Mouse (Mus musculus): Measurements from ENCODE around the gene Myg1. TPM values are rescaled to one million over a fixed set of nuclear protein-coding genes. Genes with fewer than 3 reads are reported as not detected.

Gene Myg1
- polyA plus RNA-seq, 1 experiment from 2014 or later = 105 TPM

DNA sequence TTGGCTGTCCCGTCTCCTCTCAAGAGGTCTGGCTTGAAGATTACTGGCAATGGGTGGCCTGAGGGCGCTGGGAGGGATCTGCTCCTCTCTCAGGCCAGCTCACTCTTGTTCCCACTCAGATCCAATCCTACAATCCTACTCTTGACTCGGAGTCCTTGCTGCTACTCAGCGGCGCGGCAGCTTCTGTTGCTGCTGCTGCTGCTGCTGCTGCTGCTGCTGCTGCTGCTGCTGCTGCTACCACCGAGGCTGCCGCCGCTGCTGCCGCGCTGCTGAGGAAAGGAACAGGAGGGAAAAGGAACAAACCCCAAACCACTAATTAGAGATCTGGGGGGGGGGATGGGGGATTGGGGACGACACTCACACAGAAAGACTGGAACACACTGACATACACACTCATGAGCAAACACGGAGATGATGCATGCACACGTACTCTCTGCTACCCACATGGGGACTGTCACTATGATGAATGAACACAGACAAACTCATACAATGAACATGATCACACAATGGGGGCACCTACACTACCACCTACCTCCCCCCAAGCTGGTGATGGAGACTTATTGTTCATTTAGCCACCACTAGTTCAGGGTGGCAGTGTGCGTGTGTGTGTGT, 35.3 kb downstream of the Myg1 start, which contains the start of gene Sp7:
Sp7 (minus strand) TSS at position 450 of the 612 bp plus-strand sequence.
- Histone ChIP-seq H3K27me3 (peaks cover 65% of the 10 kb centered on the region), H3K9ac (replicated peaks) (peak within 1 kb of the TSS; percentile 52), H3K4me3 (replicated peaks) (peak within 1 kb of the TSS; percentile 30), H3K36me3 (no peaks in the 10 kb centered on the region), H3K9me3 (no peaks in the 10 kb centered on the region), H3K27ac (no peak within 1 kb of the TSS), H3K4me1 (replicated peaks) (peaks cover 26% of the 10 kb centered on the region), H3K4me2 (replicated peaks) (peak within 1 kb of the TSS; percentile 54)
- peak; percentile 21; the same call in 1 of the 2 replicates for ATAC-seq
- 6% methylated on average over 15 of the region's 15 CpGs for WGBS

DNA sequence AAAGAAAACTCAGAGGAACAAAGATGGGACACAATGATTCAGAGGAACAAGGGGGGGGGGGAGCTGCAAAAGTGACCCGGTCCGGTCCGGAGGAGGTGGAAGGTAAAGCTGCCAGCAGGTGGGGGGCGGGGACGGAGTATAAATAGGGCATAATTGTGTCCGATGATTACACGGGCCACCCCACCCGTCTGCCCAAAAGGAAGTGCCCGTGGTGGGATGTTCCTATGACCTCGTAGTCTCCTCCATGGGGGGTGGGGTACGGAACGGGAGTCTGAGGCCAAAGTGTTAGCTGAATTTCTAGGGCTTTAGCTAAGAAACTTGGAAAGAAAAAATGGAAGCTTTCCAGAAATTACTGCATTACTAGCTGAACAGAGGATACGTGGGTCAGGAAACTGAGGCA, 38.5 kb downstream of the Myg1 start:
- H3K4me2 ChIP-seq (replicated peaks) = no peak overlapping the region

DNA sequence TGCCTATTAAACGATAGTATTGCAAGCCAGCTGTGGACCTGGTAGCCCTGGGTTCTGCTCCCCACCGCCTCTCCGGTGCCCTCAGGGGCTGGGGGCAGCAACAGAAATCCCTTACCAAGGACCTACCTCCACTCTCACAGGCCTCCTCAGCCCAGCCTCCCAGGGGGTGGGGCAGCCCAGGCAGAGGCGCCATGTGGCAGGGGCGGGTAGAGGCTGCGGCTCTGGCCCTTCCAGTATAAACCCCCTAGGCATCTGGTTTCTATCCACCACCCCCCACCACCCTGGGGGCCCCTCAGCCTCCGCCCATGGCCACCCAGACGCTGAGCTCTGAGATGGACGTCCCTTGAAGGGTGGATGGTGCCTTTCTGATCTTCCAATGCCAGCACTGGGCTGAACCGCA, 39.2 kb downstream of the Myg1 start:
- H3K27me3 ChIP-seq = peaks cover 40% of the 10 kb centered on the region
- H3K4me2 ChIP-seq (replicated peaks) = no peak overlapping the region
- H3K4me1 ChIP-seq (replicated peaks) = peaks cover 20% of the 10 kb centered on the region
- H3K9ac ChIP-seq (replicated peaks) = no peak overlapping the region
- no peak overlapping the region for H3K27ac ChIP-seq
- WGBS = 10% methylated on average over 10 of the region's 10 CpGs
- H3K9me3 ChIP-seq = no peaks in the 10 kb centered on the region
- H3K36me3 ChIP-seq = no peaks in the 10 kb centered on the region
- ATAC-seq = no peak
- H3K4me3 ChIP-seq (replicated peaks) = no peak overlapping the region

More for the DNA sequence above, 38.5 kb downstream of the Myg1 start:
- 10% methylated on average over 13 of the region's 13 CpGs for WGBS
- Histone ChIP-seq H3K9ac (replicated peaks) (no peak overlapping the region), H3K27me3 (peaks cover 42% of the 10 kb centered on the region), H3K27ac (no peak overlapping the region), H3K4me1 (replicated peaks) (peaks cover 20% of the 10 kb centered on the region), H3K4me3 (replicated peaks) (no peak overlapping the region), H3K36me3 (no peaks in the 10 kb centered on the region), H3K9me3 (no peaks in the 10 kb centered on the region)
- no peak for ATAC-seq

DNA sequence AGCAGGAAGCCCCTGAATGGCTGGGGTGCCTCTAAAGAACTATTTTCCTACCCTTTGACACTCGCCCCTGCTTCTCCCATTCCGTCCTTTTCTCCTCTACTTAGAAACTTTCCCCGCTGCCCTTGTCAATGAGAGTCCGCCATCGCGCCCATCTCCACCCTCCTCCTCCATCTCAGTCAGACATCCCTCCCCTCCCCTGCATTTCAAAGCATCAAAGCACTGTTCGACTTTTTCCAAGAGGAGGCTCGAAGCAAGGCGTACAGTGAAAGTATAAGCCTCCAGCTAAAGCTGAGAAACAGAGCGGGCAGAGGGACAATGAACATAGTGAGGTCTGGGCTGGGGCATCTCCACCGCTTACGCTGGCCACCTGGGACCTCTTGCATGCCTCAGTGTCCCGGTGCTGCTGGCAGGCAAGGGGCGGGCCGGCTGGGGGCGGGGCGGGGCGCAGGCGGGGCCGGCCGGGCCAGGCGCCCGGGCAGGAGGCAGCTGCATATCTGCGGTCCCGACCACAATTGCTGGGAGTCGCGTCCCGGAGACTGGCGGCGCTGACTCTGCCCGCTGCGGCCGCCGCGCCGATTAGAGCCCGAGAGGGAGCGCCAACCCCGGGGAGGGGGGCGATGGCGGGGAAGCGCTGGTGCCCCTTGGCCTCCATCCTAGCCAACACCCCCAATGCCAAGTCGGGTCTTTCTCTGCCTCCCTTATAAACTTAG, 45.1 kb downstream of the Myg1 start:
- 0% methylated on average over 30 of the region's 43 CpGs for WGBS
- no peaks in the 10 kb centered on the region for H3K9me3 ChIP-seq
- peak overlapping the region; percentile 75 for H3K9ac ChIP-seq (replicated peaks)
- peak; percentile 85 for ATAC-seq
- no peaks in the 10 kb centered on the region for H3K36me3 ChIP-seq
- H3K4me3 ChIP-seq (replicated peaks) = peak overlapping the region; percentile 60
- peaks cover 19% of the 10 kb centered on the region for H3K4me1 ChIP-seq (replicated peaks)
- peak overlapping the region; percentile 96 for H3K4me2 ChIP-seq (replicated peaks)
- H3K27me3 ChIP-seq = peaks cover 12% of the 10 kb centered on the region; the same call in 1 of the 2 replicates
- peak overlapping the region; percentile 76 for H3K27ac ChIP-seq

DNA sequence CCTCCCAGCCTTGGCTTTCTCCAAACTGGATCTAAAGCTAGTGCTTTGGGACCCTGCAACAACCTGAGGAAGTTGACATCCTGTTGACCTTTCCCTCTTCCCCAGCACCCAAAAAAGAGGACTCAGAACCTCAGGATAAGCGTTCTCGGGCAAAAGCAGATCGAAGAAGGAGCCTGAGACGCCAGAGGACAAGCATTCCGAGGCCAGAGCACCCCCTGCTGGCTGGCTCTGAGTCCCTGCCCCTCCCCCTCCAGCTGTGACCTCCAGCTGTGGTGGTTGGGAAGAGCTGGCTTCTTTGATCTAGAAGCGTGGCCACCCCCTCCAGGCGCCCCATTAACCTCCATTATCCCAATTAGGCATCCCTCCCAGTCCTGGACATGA, 45.6 kb downstream of the Myg1 start:
- WGBS = 1% methylated on average over 7 of the region's 7 CpGs
- Histone ChIP-seq H3K4me1 (replicated peaks) (peaks cover 19% of the 10 kb centered on the region), H3K36me3 (no peaks in the 10 kb centered on the region), H3K4me3 (replicated peaks) (peak overlapping the region; percentile 60), H3K9me3 (no peaks in the 10 kb centered on the region), H3K27me3 (peaks cover 8% of the 10 kb centered on the region; the same call in 1 of the 2 replicates), H3K9ac (replicated peaks) (peak overlapping the region; percentile 75), H3K27ac (peak overlapping the region; percentile 76), H3K4me2 (replicated peaks) (peak overlapping the region; percentile 96)
- peak; percentile 47 for ATAC-seq

DNA sequence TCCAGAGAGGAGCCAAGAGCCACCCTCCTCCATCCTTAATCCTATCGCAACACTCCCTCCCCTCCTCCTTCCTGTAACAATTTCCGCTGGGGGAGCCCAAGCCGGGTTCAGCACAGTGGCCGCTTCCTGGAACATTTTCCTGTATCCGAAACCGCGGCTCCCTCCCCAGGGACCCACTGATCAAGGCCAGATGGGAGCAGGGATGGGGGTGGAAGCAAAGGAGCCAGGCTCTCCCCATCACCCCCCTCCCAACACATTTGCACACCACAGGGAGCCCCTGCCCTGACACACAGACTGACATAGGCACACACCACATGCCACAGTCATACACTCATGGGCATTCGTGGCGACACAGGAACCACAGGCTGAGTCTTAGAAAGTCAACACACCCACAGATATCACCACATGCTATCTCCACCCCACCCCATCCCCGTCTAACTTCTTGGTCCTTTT, 46.3 kb downstream of the Myg1 start:
- H3K4me2 ChIP-seq (replicated peaks) = peak overlapping the region; percentile 96; the same call in 1 of the 2 replicates
- no peaks in the 10 kb centered on the region for H3K9me3 ChIP-seq
- no peak overlapping the region for H3K4me3 ChIP-seq (replicated peaks)
- no peaks in the 10 kb centered on the region for H3K36me3 ChIP-seq
- WGBS = 6% methylated on average over 10 of the region's 10 CpGs
- no peak for ATAC-seq
- H3K27ac ChIP-seq = no peak overlapping the region
- peaks cover 6% of the 10 kb centered on the region; the same call in 1 of the 2 replicates for H3K27me3 ChIP-seq
- H3K9ac ChIP-seq (replicated peaks) = peak overlapping the region; percentile 75; the same call in 1 of the 2 replicates
- H3K4me1 ChIP-seq (replicated peaks) = peaks cover 19% of the 10 kb centered on the region

DNA sequence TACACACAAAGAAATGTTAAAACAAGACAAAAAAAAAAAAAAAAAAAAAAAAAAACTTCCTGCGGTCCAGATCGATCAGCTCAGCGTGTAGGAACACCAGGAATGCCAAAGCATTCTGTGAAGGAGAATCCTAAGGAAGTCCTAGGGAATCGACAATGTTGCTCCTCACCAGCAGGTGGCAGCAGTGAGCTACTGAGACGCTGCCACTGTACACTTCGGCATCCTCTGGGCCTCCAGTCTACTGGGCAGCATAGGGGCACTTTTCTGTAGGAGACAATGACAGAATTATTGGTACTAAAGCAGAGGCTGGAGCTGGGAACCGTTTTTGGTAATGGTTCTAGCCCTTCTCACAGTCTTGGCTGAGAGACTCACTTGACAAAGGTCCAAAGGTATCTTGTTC, 50.1 kb downstream of the Myg1 start:
- no peaks in the 10 kb centered on the region for H3K9me3 ChIP-seq
- H3K4me3 ChIP-seq (replicated peaks) = no peak overlapping the region
- 2% methylated on average over 5 of the region's 7 CpGs for WGBS
- H3K4me2 ChIP-seq (replicated peaks) = no peak overlapping the region
- ATAC-seq = peak; percentile 80
- H3K27me3 ChIP-seq = no peaks in the 10 kb centered on the region
- H3K4me1 ChIP-seq (replicated peaks) = peaks cover 12% of the 10 kb centered on the region
- H3K36me3 ChIP-seq = no peaks in the 10 kb centered on the region
- no peak overlapping the region for H3K9ac ChIP-seq (replicated peaks)
- no peak overlapping the region for H3K27ac ChIP-seq

DNA sequence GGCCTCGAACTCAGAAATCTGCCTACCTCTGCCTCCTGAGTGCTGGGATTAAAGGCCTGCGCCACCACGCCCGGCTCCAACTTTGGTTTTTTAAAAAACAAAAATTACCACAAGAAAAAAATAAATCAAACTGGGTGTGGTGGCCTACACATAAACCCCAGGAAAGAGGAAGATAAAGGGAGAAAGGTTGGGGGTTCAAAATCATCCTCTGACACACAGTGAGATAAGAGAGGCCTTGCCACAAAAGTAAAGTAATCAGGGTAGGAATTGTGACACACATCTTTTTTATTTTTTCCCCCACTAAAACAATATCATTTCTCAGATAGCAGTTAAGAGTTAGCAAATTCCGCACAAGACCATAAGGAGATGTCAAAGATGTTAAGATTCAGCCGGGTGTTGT, 52.2 kb downstream of the Myg1 start:
- Histone ChIP-seq H3K27me3 (no peaks in the 10 kb centered on the region), H3K27ac (no peak overlapping the region), H3K36me3 (no peaks in the 10 kb centered on the region), H3K9me3 (no peaks in the 10 kb centered on the region), H3K4me3 (replicated peaks) (no peak overlapping the region), H3K4me1 (replicated peaks) (no peaks in the 10 kb centered on the region), H3K9ac (replicated peaks) (no peak overlapping the region), H3K4me2 (replicated peaks) (no peak overlapping the region)
- ATAC-seq = no peak
- WGBS = 93% methylated on average over 6 of the region's 6 CpGs

DNA sequence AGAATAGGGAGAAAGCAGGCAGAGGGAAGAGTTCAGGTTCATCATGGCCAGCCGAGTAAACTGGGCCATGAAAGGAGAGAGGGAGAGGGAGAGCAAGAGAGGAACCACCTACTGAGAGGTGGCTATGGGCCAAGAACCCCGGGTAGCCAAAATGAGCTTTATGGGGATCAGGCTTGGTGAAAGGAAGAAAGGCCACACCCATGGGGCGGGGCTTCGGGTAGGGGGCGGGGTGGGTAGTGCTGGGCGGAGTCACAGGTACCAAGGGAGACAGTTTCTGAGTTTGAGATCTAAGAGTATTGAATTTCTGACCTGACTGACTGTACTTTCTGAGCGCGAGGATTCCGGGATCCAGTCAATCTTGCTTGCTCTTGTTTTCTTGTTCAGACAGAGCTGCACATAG, 55.1 kb downstream of the Myg1 start:
- no peaks in the 10 kb centered on the region for H3K27me3 ChIP-seq
- H3K9me3 ChIP-seq = no peaks in the 10 kb centered on the region

More for the DNA sequence above, 55.1 kb downstream of the Myg1 start:
- Histone ChIP-seq H3K4me2 (replicated peaks) (no peak overlapping the region), H3K27ac (no peak overlapping the region), H3K36me3 (no peaks in the 10 kb centered on the region), H3K4me3 (replicated peaks) (no peak overlapping the region), H3K9ac (replicated peaks) (no peak overlapping the region), H3K4me1 (replicated peaks) (no peaks in the 10 kb centered on the region)
- 55% methylated on average over 9 of the region's 9 CpGs for WGBS
- no peak for ATAC-seq

Other genes with a start within 250 kb of the Myg1 start
- 6.1 and 6.9 TPM in 2 replicates for gene Tns2, start 231.3 kb upstream of the Myg1 start, polyA plus RNA-seq (2015; fragmentation: Nextera tagmentation; extraction: Ambion mirVana)
- gene Spryd3, start 195.5 kb upstream of the Myg1 start, polyA plus RNA-seq (2015; fragmentation: Nextera tagmentation; extraction: Ambion mirVana) = 38.0 and 38.5 TPM in 2 replicates
- 0.72 and 0.81 TPM in 2 replicates for gene Igfbp6, start 187.3 kb upstream of the Myg1 start, polyA plus RNA-seq (2015; fragmentation: Nextera tagmentation; extraction: Ambion mirVana)
- not detected in 2 replicates for gene Soat2, start 181.2 kb upstream of the Myg1 start, polyA plus RNA-seq (2015; fragmentation: Nextera tagmentation; extraction: Ambion mirVana)
- gene Zfp740, start 128.5 kb upstream of the Myg1 start, polyA plus RNA-seq (2015; fragmentation: Nextera tagmentation; extraction: Ambion mirVana) = 81.1 and 83.0 TPM in 2 replicates
- gene Csad, start 127.0 kb upstream of the Myg1 start, polyA plus RNA-seq (2015; fragmentation: Nextera tagmentation; extraction: Ambion mirVana) = 37.9 and 40.2 TPM in 2 replicates
- gene Itgb7, start 99.8 kb upstream of the Myg1 start, polyA plus RNA-seq (2015; fragmentation: Nextera tagmentation; extraction: Ambion mirVana) = 0.71 and 0.82 TPM in 2 replicates
- gene Rarg, start 74.2 kb upstream of the Myg1 start, polyA plus RNA-seq (2015; fragmentation: Nextera tagmentation; extraction: Ambion mirVana) = 2.7 and 3.4 TPM in 2 replicates
- 0.07 and 0.12 TPM in 2 replicates for gene Gm9918, start 61.1 kb upstream of the Myg1 start, polyA plus RNA-seq (2015; fragmentation: Nextera tagmentation; extraction: Ambion mirVana)
- 50.8 and 53.4 TPM in 2 replicates for gene Mfsd5, start 52.3 kb upstream of the Myg1 start, polyA plus RNA-seq (2015; fragmentation: Nextera tagmentation; extraction: Ambion mirVana)
- gene Espl1, start 35.4 kb upstream of the Myg1 start, polyA plus RNA-seq (2015; fragmentation: Nextera tagmentation; extraction: Ambion mirVana) = 11.0 and 13.3 TPM in 2 replicates
- 472 and 474 TPM in 2 replicates for gene Pfdn5, start 5.6 kb upstream of the Myg1 start, polyA plus RNA-seq (2015; fragmentation: Nextera tagmentation; extraction: Ambion mirVana)
- 41.4 and 44.1 TPM in 2 replicates for gene Aaas, start 19.1 kb downstream of the Myg1 start, polyA plus RNA-seq (2015; fragmentation: Nextera tagmentation; extraction: Ambion mirVana)
- gene Sp7, start 35.5 kb downstream of the Myg1 start, polyA plus RNA-seq (2015; fragmentation: Nextera tagmentation; extraction: Ambion mirVana) = 0.14 and 0.28 TPM in 2 replicates
- 5.6 TPM in 2 replicates for gene Sp1, start 74.4 kb downstream of the Myg1 start, polyA plus RNA-seq (2015; fragmentation: Nextera tagmentation; extraction: Ambion mirVana)
- 0.30 and 0.74 TPM in 2 replicates for gene Amhr2, start 113.7 kb downstream of the Myg1 start, polyA plus RNA-seq (2015; fragmentation: Nextera tagmentation; extraction: Ambion mirVana)
- gene Prr13, start 127.3 kb downstream of the Myg1 start, polyA plus RNA-seq (2015; fragmentation: Nextera tagmentation; extraction: Ambion mirVana) = 113 and 119 TPM in 2 replicates
- gene Pcbp2, start 138.8 kb downstream of the Myg1 start, polyA plus RNA-seq (2015; fragmentation: Nextera tagmentation; extraction: Ambion mirVana) = 164 and 166 TPM in 2 replicates
- gene Gm10337, start 172.0 kb downstream of the Myg1 start, polyA plus RNA-seq (2015; fragmentation: Nextera tagmentation; extraction: Ambion mirVana) = 4.5 and 16.7 TPM in 2 replicates
- gene Map3k12, start 185.4 kb downstream of the Myg1 start, polyA plus RNA-seq (2015; fragmentation: Nextera tagmentation; extraction: Ambion mirVana) = 47.9 and 53.9 TPM in 2 replicates
- 98.2 and 101 TPM in 2 replicates for gene Tarbp2, start 186.5 kb downstream of the Myg1 start, polyA plus RNA-seq (2015; fragmentation: Nextera tagmentation; extraction: Ambion mirVana)
- gene Npff, start 193.2 kb downstream of the Myg1 start, polyA plus RNA-seq (2015; fragmentation: Nextera tagmentation; extraction: Ambion mirVana) = 2.9 and 5.0 TPM in 2 replicates